Mouse (Mus musculus): ENCODE data around the gene Aamdc. TPM values are rescaled to one million over a fixed set of nuclear protein-coding genes. Genes with fewer than 3 reads are reported as not detected.

Aamdc gene
- polyA plus RNA-seq, 1 experiment from 2014 or later, result 24.5 TPM

Other genes with a start within 250 kb of the Aamdc start
- gene Usp35, start 247.5 kb downstream of the Aamdc start, polyA plus RNA-seq (2014; fragmentation: Nextera tagmentation; extraction: Ambion mirVana), result 0.86 and 0.92 TPM in 2 replicates
- gene Kctd21, start 247.2 kb downstream of the Aamdc start, polyA plus RNA-seq (2014; fragmentation: Nextera tagmentation; extraction: Ambion mirVana), result 2.2 and 2.6 TPM in 2 replicates
- gene Alg8, start 207.9 kb downstream of the Aamdc start, polyA plus RNA-seq (2014; fragmentation: Nextera tagmentation; extraction: Ambion mirVana), result 66.4 and 74.2 TPM in 2 replicates
- gene Ndufc2, start 179.5 kb downstream of the Aamdc start, polyA plus RNA-seq (2014; fragmentation: Nextera tagmentation; extraction: Ambion mirVana), result 355 and 359 TPM in 2 replicates
- 0.30 TPM in 1 of 2 replicates, not detected in the other for gene Thrsp, start 161.8 kb downstream of the Aamdc start, polyA plus RNA-seq (2014; fragmentation: Nextera tagmentation; extraction: Ambion mirVana)
- 7.8 and 9.2 TPM in 2 replicates for gene Kctd14, start 128.2 kb downstream of the Aamdc start, polyA plus RNA-seq (2014; fragmentation: Nextera tagmentation; extraction: Ambion mirVana)
- gene Ints4, start 98.5 kb downstream of the Aamdc start, polyA plus RNA-seq (2014; fragmentation: Nextera tagmentation; extraction: Ambion mirVana), result 49.2 and 61.3 TPM in 2 replicates
- 14.5 and 14.8 TPM in 2 replicates for gene Rsf1, start 392 bp upstream of the Aamdc start, polyA plus RNA-seq (2014; fragmentation: Nextera tagmentation; extraction: Ambion mirVana)
- 187 and 208 TPM in 2 replicates for gene Clns1a, start 117.1 kb upstream of the Aamdc start, polyA plus RNA-seq (2014; fragmentation: Nextera tagmentation; extraction: Ambion mirVana)
- 18.9 and 19.8 TPM in 2 replicates for gene Aqp11, start 158.8 kb upstream of the Aamdc start, polyA plus RNA-seq (2014; fragmentation: Nextera tagmentation; extraction: Ambion mirVana)
- 15.2 and 15.4 TPM in 2 replicates for gene Pak1, start 209.0 kb upstream of the Aamdc start, polyA plus RNA-seq (2014; fragmentation: Nextera tagmentation; extraction: Ambion mirVana)

Data from liver, embryonic 11.5 days (tissue).